Mouse (Mus musculus): ENCODE measurements around the gene Chst4. TPM values are rescaled to one million over a fixed set of nuclear protein-coding genes. Genes with fewer than 3 reads are reported as not detected.
"Not testable (repeated sequence)": the region's sequence is repeated elsewhere in the genome, so short reads cannot be mapped to it uniquely, and the experiment has no call there.

Gene Chst4
- polyA plus RNA-seq, 1 experiment from 2014 or later, result not detected

DNA sequence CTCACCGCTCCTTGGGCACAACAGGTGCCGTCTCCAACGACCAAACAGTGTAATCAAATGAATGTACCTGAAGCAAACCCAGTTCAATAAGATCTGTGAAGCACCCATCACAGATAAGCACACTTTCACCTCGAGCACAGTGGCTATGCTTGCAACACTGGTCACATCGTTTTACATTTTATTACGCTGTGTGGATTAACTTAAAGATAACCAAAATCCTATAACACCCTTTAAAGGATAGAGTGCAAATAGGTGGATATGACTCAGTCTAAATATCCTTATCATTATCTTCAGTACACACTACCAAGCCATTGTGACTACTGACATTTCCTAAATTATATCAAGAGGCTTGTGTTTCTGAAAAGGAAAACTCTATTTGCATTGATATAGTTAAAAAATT, 11.7 kb upstream of the Chst4 start:
- Histone ChIP-seq H3K27ac (no peak overlapping the region), H3K4me2 (no peak overlapping the region), H3K36me3 (no peaks in the 10 kb centered on the region), H3K4me3 (replicated peaks) (no peak overlapping the region), H3K9ac (replicated peaks) (no peak overlapping the region), H3K27me3 (no peaks in the 10 kb centered on the region; the same call in 1 of the 2 replicates), H3K4me1 (replicated peaks) (no peaks in the 10 kb centered on the region), H3K9me3 (no peaks in the 10 kb centered on the region)
- 82% methylated on average over 6 of the region's 6 CpGs for WGBS
- no peak for ATAC-seq (ENCODE audit: insufficient number of reproducible peaks, insufficient read depth, low FRiP score, low TSS enrichment, low read depth)

DNA sequence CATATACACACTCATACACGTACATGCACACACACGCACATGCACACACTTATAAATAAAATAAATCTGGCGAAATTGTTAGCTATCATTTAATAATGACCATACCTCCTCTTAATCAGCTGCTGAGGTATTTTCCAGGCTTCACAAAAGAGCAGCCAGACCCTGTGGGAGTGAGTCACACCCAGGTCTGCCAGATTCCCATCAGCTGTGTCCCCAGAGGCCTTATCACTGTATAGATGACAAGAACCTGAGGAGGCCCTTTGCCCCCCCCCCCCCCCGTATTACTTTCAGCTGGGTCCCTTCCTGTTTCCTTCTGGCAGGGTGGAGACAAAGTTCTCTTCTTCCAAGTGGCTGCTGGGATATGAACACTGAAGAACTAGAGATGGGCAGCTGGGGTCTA, 969 bp upstream of the Chst4 start:
- Histone ChIP-seq H3K27me3 (no peaks in the 10 kb centered on the region), H3K4me1 (replicated peaks) (no peaks in the 10 kb centered on the region), H3K9me3 (peaks cover 7% of the 10 kb centered on the region; the same call in 1 of the 2 replicates), H3K4me2 (no peak overlapping the region), H3K9ac (replicated peaks) (no peak overlapping the region), H3K27ac (no peak overlapping the region), H3K4me3 (replicated peaks) (no peak overlapping the region), H3K36me3 (no peaks in the 10 kb centered on the region)
- ATAC-seq (ENCODE audit: insufficient number of reproducible peaks, insufficient read depth, low FRiP score, low TSS enrichment, low read depth), result no peak
- 78% methylated on average over 4 of the region's 4 CpGs for WGBS

- Histone ChIP-seq H3K36me3 (no peaks in the 10 kb centered on the region), H3K4me1 (replicated peaks) (no peaks in the 10 kb centered on the region), H3K27ac (no peak overlapping the region), H3K4me3 (replicated peaks) (no peak overlapping the region), H3K27me3 (no peaks in the 10 kb centered on the region), H3K9ac (replicated peaks) (no peak overlapping the region), H3K9me3 (peaks cover 7% of the 10 kb centered on the region; the same call in 1 of the 2 replicates), H3K4me2 (no peak overlapping the region)
- ATAC-seq (ENCODE audit: insufficient number of reproducible peaks, insufficient read depth, low FRiP score, low TSS enrichment, low read depth), result no peak
- WGBS, result 37% methylated on average over 7 of the region's 7 CpGs
Observed at GRCm38 (mm10) chr8:110039216-110039615, 324 bp downstream of the Chst4 start.

DNA sequence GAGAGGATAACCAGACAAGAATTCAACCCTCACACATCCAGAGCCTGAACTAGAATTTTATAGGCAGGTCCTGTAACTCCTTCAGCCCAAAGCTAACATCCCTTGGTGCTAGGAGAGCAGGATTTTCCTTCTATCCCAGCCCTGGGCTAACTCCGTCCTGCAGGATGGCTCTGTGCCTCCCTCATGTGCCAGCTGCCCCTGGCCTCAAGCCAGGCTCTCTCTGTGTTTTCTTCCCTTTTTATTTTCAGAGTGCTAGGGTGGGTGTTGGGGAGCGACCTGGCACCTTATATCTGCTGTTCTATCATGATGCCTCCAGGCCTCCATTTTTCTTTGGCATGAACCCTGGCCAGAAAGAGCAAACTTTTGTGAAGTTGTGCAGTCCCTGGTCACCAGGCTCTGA, 3.4 kb downstream of the Chst4 start:
- no peaks in the 10 kb centered on the region for H3K4me1 ChIP-seq (replicated peaks)
- no peak for ATAC-seq (ENCODE audit: insufficient number of reproducible peaks, insufficient read depth, low FRiP score, low TSS enrichment, low read depth)
- no peak overlapping the region for H3K4me3 ChIP-seq (replicated peaks)

DNA sequence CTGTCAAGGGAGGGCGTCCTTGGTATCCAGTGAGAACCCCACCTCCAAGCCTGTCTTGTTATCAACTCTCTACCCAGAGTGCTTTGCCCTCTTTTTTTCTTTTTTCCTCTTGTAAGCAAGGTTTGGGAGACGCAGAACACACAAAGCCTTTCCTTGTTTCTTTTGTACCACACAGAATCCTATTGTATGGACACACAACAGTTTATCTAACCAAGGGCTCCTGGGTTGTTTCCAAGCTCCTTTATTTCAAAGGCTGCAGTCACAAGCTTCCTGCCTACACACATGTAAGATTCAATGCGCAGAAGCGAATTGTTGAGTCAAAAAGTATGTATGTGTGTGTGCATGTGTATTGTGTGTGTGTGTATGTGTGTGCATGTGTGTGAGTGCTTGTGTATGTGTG, 5.2 kb downstream of the Chst4 start:
- no peak for ATAC-seq (ENCODE audit: insufficient number of reproducible peaks, insufficient read depth, low FRiP score, low TSS enrichment, low read depth)
- no peak overlapping the region for H3K27ac ChIP-seq
- no peaks in the 10 kb centered on the region for H3K4me1 ChIP-seq (replicated peaks)
- no peaks in the 10 kb centered on the region for H3K27me3 ChIP-seq
- H3K36me3 ChIP-seq, result no peaks in the 10 kb centered on the region
- 80% methylated on average over 4 of the region's 4 CpGs for WGBS
- H3K9ac ChIP-seq (replicated peaks), result no peak overlapping the region
- H3K4me3 ChIP-seq (replicated peaks), result no peak overlapping the region
- no peak overlapping the region for H3K4me2 ChIP-seq
- no peaks in the 10 kb centered on the region for H3K9me3 ChIP-seq

More for the DNA sequence above, 3.4 kb downstream of the Chst4 start:
- no peaks in the 10 kb centered on the region for H3K27me3 ChIP-seq
- H3K4me2 ChIP-seq, result no peak overlapping the region
- WGBS, result 82% methylated on average over 2 of the region's 2 CpGs
- no peak overlapping the region for H3K27ac ChIP-seq
- H3K9ac ChIP-seq (replicated peaks), result no peak overlapping the region
- H3K36me3 ChIP-seq, result no peaks in the 10 kb centered on the region
- H3K9me3 ChIP-seq, result no peaks in the 10 kb centered on the region

DNA sequence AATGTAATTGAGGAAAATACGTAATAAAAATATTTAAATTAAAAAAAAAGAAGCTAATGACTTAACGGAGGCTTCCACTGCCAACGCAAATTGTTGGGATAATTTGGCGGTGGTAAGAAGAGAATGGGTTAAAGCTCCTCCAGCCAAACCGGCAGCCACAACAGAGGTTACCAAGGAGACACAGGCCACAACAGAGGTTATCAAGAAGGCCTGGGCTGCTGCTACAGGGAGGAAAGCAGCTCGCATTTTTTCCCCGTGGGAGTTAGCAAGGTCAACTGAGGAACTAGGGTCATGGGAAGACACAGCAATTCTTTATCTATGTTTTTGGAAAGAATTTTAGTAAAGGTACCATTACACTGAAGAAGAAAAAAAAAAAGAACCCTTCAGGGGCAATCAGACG, 5.8 kb downstream of the Chst4 start:
- H3K27ac ChIP-seq; H3K4me2 ChIP-seq; H3K4me1 ChIP-seq (replicated peaks); H3K9me3 ChIP-seq; H3K9ac ChIP-seq (replicated peaks); ATAC-seq (ENCODE audit: insufficient number of reproducible peaks, insufficient read depth, low FRiP score, low TSS enrichment, low read depth); H3K4me3 ChIP-seq (replicated peaks); H3K27me3 ChIP-seq; H3K36me3 ChIP-seq: not testable (repeated sequence)
- WGBS, result 40% methylated on average over 8 of the region's 8 CpGs

DNA sequence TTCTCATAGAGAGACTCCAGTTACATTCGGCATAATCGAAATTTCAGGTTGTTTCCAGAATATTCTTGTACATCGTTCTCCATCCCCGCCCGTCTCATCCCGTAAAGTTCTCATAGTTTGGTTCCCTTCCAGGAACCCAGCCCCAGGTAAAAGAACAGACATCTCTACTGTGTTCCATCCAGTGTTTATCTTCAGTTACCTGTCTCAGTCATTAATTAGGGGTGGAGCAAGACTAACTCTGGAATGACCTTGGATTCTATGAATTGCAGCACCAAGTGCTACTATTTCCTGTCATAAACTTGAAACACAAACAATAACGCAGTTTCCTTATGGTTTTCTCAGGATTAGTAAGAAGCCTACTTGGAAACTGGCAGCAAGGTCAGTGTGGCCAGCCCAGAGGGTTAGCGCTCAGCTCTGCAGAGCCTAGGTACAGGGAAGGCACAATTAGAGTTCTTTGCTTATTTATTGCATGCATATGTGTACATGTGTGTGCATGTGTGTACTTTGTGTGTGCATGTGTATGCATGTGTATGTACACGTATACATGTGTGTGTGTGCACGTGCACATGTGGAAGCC, 16.7 kb downstream of the Chst4 start:
- no peak for ATAC-seq (ENCODE audit: insufficient number of reproducible peaks, insufficient read depth, low FRiP score, low TSS enrichment, low read depth)
- Histone ChIP-seq H3K27me3 (no peaks in the 10 kb centered on the region), H3K36me3 (no peaks in the 10 kb centered on the region), H3K9me3 (no peaks in the 10 kb centered on the region), H3K9ac (replicated peaks) (no peak overlapping the region), H3K27ac (no peak overlapping the region), H3K4me1 (replicated peaks) (0 out of 2 replicates have a peak, but pooled peaks cover 2% of the 10 kb centered on the region), H3K4me2 (no peak overlapping the region), H3K4me3 (replicated peaks) (no peak overlapping the region)
- WGBS, result 90% methylated on average over 10 of the region's 10 CpGs

- 59% methylated on average over 6 of the region's 6 CpGs for WGBS
- Histone ChIP-seq H3K4me1 (replicated peaks) (0 out of 2 replicates have a peak, but pooled peaks cover 2% of the 10 kb centered on the region), H3K27me3 (no peaks in the 10 kb centered on the region), H3K4me2 (no peak overlapping the region), H3K9me3 (no peaks in the 10 kb centered on the region), H3K4me3 (replicated peaks) (no peak overlapping the region), H3K27ac (no peak overlapping the region), H3K36me3 (no peaks in the 10 kb centered on the region), H3K9ac (replicated peaks) (no peak overlapping the region)
- no peak for ATAC-seq (ENCODE audit: insufficient number of reproducible peaks, insufficient read depth, low FRiP score, low TSS enrichment, low read depth)
Observed at GRCm38 (mm10) chr8:110022081-110022480, 17.5 kb downstream of the Chst4 start.

DNA sequence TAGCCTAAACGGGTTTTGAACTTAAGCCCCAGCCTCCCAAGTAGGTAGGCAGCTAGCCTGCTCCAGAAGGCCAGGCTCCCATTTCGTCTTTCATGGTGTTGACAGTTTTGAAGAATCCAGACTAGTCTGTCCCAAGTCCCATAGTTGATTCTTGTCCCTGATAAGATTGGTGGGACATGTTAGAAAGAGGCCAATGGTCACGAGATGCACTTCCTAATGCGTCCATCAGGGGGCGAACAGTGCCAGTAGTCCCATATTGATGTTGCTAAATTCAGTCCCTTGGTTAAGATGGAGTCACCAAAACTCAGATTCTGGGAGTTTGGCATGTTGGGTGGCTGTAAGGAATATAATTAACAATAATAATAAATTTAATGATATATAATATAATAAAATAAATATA, 28.7 kb downstream of the Chst4 start:
- Histone ChIP-seq H3K4me3 (replicated peaks) (no peak overlapping the region), H3K27ac (no peak overlapping the region), H3K27me3 (0 out of 2 replicates have a peak, but pooled peaks cover 4% of the 10 kb centered on the region), H3K9me3 (no peaks in the 10 kb centered on the region), H3K9ac (replicated peaks) (no peak overlapping the region), H3K4me1 (replicated peaks) (peaks cover 6% of the 10 kb centered on the region; the same call in 1 of the 2 replicates), H3K36me3 (no peaks in the 10 kb centered on the region), H3K4me2 (no peak overlapping the region)
- 34% methylated on average over 5 of the region's 5 CpGs for WGBS
- ATAC-seq (ENCODE audit: insufficient number of reproducible peaks, insufficient read depth, low FRiP score, low TSS enrichment, low read depth), result no peak

DNA sequence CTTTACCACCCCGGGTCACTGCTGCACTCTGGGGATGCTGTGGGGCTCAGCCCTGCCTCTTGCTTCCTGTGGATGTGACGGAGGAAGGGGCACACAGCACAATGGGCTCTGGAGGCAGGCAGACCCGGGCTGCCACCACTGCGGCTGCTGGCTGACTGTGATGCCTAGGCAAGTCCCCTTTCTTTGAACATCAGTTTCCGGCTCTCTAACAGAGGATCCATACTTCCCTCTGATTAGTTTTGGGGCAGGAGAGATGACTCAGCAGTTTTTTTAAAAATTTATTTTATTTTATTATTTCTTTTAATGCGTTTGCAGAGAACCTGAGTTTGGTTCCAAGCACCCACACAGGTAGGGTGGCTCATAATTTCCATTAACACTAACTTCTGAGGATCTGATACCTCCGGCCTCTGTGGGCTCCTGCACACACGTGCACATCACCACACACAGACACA, 30.5 kb downstream of the Chst4 start:
- WGBS, result 73% methylated on average over 8 of the region's 8 CpGs

GRCm38 (mm10) chr8:110008228-110008994, 31.1 kb downstream of the Chst4 start:
- Histone ChIP-seq H3K4me1 (replicated peaks) (peaks cover 6% of the 10 kb centered on the region; the same call in 1 of the 2 replicates), H3K9ac (replicated peaks) (no peak overlapping the region), H3K27me3 (0 out of 2 replicates have a peak, but pooled peaks cover 4% of the 10 kb centered on the region), H3K36me3 (no peaks in the 10 kb centered on the region), H3K27ac (no peak overlapping the region), H3K4me2 (no peak overlapping the region), H3K4me3 (replicated peaks) (no peak overlapping the region), H3K9me3 (no peaks in the 10 kb centered on the region)
- ATAC-seq (ENCODE audit: insufficient number of reproducible peaks, insufficient read depth, low FRiP score, low TSS enrichment, low read depth), result no peak; the same call in 1 of the 2 replicates
- WGBS, result 88% methylated on average over 26 of the region's 26 CpGs

More for the DNA sequence above, 30.5 kb downstream of the Chst4 start:
- Histone ChIP-seq H3K36me3 (no peaks in the 10 kb centered on the region), H3K27ac (no peak overlapping the region), H3K4me1 (replicated peaks) (peaks cover 6% of the 10 kb centered on the region; the same call in 1 of the 2 replicates), H3K27me3 (0 out of 2 replicates have a peak, but pooled peaks cover 4% of the 10 kb centered on the region), H3K4me2 (no peak overlapping the region), H3K9ac (replicated peaks) (no peak overlapping the region), H3K9me3 (no peaks in the 10 kb centered on the region), H3K4me3 (replicated peaks) (no peak overlapping the region)
- no peak for ATAC-seq (ENCODE audit: insufficient number of reproducible peaks, insufficient read depth, low FRiP score, low TSS enrichment, low read depth)
